10 mouse cellular contexts compared by ENCODE assay signal in genomic region chr3:100932077-100932944, GRCm38 (mm10). TPM values are rescaled to one million over a fixed set of nuclear protein-coding genes. Genes with fewer than 3 reads are reported as not detected.
DNase-seq lines count a peak whose midpoint lies in the region; ATAC-seq and TF ChIP-seq lines count a peak whose summit lies in the region.
"Had no signal": no experiment of that assay in that cellular context is flagged by ENCODE, and none has a peak within 500 bp of the region (broad histone marks: within the 10 kb centered on the region; RNA-seq: fewer than 3 reads in every experiment).

No protein-coding gene starts in this region.

- no peak overlapping the region for H3K4me2 ChIP-seq in hindbrain, postnatal 0 days (ENCODE audit: low read depth, low read length)
- no peak overlapping the region for H3K4me2 ChIP-seq in hindbrain, embryonic 12.5 days (replicated peaks)
- H3K4me2 ChIP-seq in forebrain, embryonic 11.5 days (ENCODE audit: low read depth, low read length, severe bottlenecking), result no peak overlapping the region

- no peak overlapping the region for H3K27ac ChIP-seq in hindbrain, postnatal 0 days
- H3K27ac ChIP-seq in hindbrain, embryonic 12.5 days, result no peak overlapping the region
- H3K27ac ChIP-seq in MEL (ENCODE audit: control insufficient read depth, low read depth, low read length), result no peak overlapping the region
- H3K27ac ChIP-seq in forebrain, embryonic 11.5 days (ENCODE audit: low read depth, low read length), result no peak overlapping the region
- H3K27ac ChIP-seq: forebrain, embryonic 10.5 days had no signal

- H3K4me1 ChIP-seq in hindbrain, postnatal 0 days (ENCODE audit: insufficient read depth, low read length), result no peaks in the 10 kb centered on the region
- H3K4me1 ChIP-seq in hindbrain, embryonic 12.5 days, result no peaks in the 10 kb centered on the region
- H3K4me1 ChIP-seq in MEL (ENCODE audit: control insufficient read depth in 1 of 2, insufficient read depth in 2 of 2, low read length in 2 of 2), result peaks cover 0 to 3% of the 10 kb centered on the region in 2 experiments; a peak in 1 of 4 replicates
- no peaks in the 10 kb centered on the region for H3K4me1 ChIP-seq in forebrain, embryonic 11.5 days (replicated peaks; ENCODE audit: control insufficient read depth, insufficient read depth, low read length)

- H3K9me3 ChIP-seq in hindbrain, postnatal 0 days (ENCODE audit: low read length), result no peaks in the 10 kb centered on the region
- no peaks in the 10 kb centered on the region for H3K9me3 ChIP-seq in hindbrain, embryonic 12.5 days (replicated peaks)
- H3K9me3 ChIP-seq in MEL (replicated peaks; ENCODE audit: insufficient read depth, low read length), result no peaks in the 10 kb centered on the region
- H3K9me3 ChIP-seq in forebrain, embryonic 11.5 days (ENCODE audit: control insufficient read depth, low read length), result no peaks in the 10 kb centered on the region
- H3K9me3 ChIP-seq: forebrain, embryonic 10.5 days; megakaryocyte, embryonic 14.5 days had no signal

- no peak for TF ChIP-seq POLR2A in MEL (IDR thresholded peaks at IDR 0.05; ENCODE audit: control insufficient read depth in 1 of 2, insufficient read depth in 1 of 2, low read depth in 1 of 2, low read length in 2 of 2, poor library complexity in 1 of 2)

- WGBS in hindbrain, postnatal 0 days, result 71% methylated on average over 11 of the region's 11 CpGs
- WGBS in hindbrain, embryonic 12.5 days, result 74% methylated on average over 11 of the region's 11 CpGs
- 76% methylated on average over 11 of the region's 11 CpGs for WGBS in forebrain, embryonic 11.5 days

- no peak for ATAC-seq in hindbrain, postnatal 0 days
- no peak for ATAC-seq in hindbrain, embryonic 12.5 days (ENCODE audit: low FRiP score)
- ATAC-seq in CD4-positive, CD25-positive, alpha-beta regulatory T cell, adult 4 months, result no peak
- ATAC-seq in forebrain, embryonic 11.5 days (replicated peaks; ENCODE audit: low FRiP score), result no peak

- TF ChIP-seq RAD21 in MEL (IDR thresholded peaks at IDR 0.05; ENCODE audit: low read depth, low read length), result no peak

- peaks cover 22% of the 10 kb centered on the region for H3K36me3 ChIP-seq in hindbrain, postnatal 0 days (ENCODE audit: insufficient read depth, low read length)
- H3K36me3 ChIP-seq in hindbrain, embryonic 12.5 days, result peaks cover 72% of the 10 kb centered on the region
- H3K36me3 ChIP-seq in MEL (ENCODE audit: control insufficient read depth in 1 of 2, insufficient read depth in 2 of 2, low read length in 2 of 2), result peaks cover 0 to 7% of the 10 kb centered on the region in 2 experiments; a peak in 1 of 4 replicates
- no peaks in the 10 kb centered on the region for H3K36me3 ChIP-seq in forebrain, embryonic 11.5 days (ENCODE audit: control insufficient read depth, insufficient read depth, low read length)

- TF ChIP-seq EP300 in MEL (IDR thresholded peaks at IDR 0.05; ENCODE audit: low read depth in 1 of 2, low read length in 2 of 2), result no peak

- no peak overlapping the region for H3K4me3 ChIP-seq in hindbrain, postnatal 0 days (ENCODE audit: low read length)
- no peak overlapping the region for H3K4me3 ChIP-seq in hindbrain, embryonic 12.5 days
- no peak overlapping the region for H3K4me3 ChIP-seq in MEL (ENCODE audit: control insufficient read depth in 1 of 2, insufficient read depth in 1 of 2, low read depth in 2 of 2, low read length in 2 of 2)
- H3K4me3 ChIP-seq in forebrain, embryonic 11.5 days (ENCODE audit: low read depth, low read length), result no peak overlapping the region
- H3K4me3 ChIP-seq: forebrain, embryonic 10.5 days; megakaryocyte, embryonic 14.5 days had no signal

- DNase-seq in hindbrain, postnatal 0 days (ENCODE audit: low spot score), result no peak
- peak; percentile 47 for DNase-seq in B cell, adult 2 months
- DNase-seq in MEL (ENCODE audit: low read depth, low spot score), result peak; percentile 46
- peak; percentile 41 for DNase-seq in lung, postnatal 10 days
- DNase-seq in forebrain, embryonic 11.5 days (ENCODE audit: low spot score), result no peak
- no peak for DNase-seq in gastrocnemius, adult 8-10 months (ENCODE audit: low spot score in 2 of 2)

- H3K9ac ChIP-seq in hindbrain, postnatal 0 days (replicated peaks; ENCODE audit: low read length), result no peak overlapping the region
- no peak overlapping the region for H3K9ac ChIP-seq in hindbrain, embryonic 12.5 days
- no peak overlapping the region for H3K9ac ChIP-seq in MEL (ENCODE audit: control insufficient read depth, low read depth, low read length, poor library complexity, severe bottlenecking)
- no peak overlapping the region for H3K9ac ChIP-seq in forebrain, embryonic 11.5 days (ENCODE audit: low read length)

- H3K79me2 ChIP-seq in MEL (ENCODE audit: control insufficient read depth, insufficient read depth, low read length, poor library complexity), result no peaks in the 10 kb centered on the region

- TF ChIP-seq CTCF in hindbrain, postnatal 0 days (IDR thresholded peaks at IDR 0.05; ENCODE audit: low read depth), result peak; percentile 23; the same call in 1 of the 2 replicates
- TF ChIP-seq CTCF in MEL (IDR thresholded peaks at IDR 0.05 in 2 of 3, conservative IDR thresholded peaks at IDR 0.05 in 1 of 3; ENCODE audit: control insufficient read depth in 1 of 3, insufficient read depth in 1 of 3, low read depth in 2 of 3, low read length in 3 of 3, poor library complexity in 1 of 3, severe bottlenecking in 1 of 3), result peak in 1 of 3 experiments; percentile 15; a peak in 1 of 6 replicates

- H3K27me3 ChIP-seq in hindbrain, postnatal 0 days (ENCODE audit: insufficient read depth, low read length), result no peaks in the 10 kb centered on the region
- H3K27me3 ChIP-seq in hindbrain, embryonic 12.5 days, result no peaks in the 10 kb centered on the region
- H3K27me3 ChIP-seq in MEL (ENCODE audit: control insufficient read depth in 1 of 2, insufficient read depth in 2 of 2, low read length in 2 of 2), result no peaks in the 10 kb centered on the region
- H3K27me3 ChIP-seq in forebrain, embryonic 11.5 days (ENCODE audit: control insufficient read depth, insufficient read depth, low read length), result no peaks in the 10 kb centered on the region

TF ChIP-seq in MEL, 35 proteins besides CTCF, POLR2A, EP300 and RAD21:
- TF ChIP-seq USF1 (IDR thresholded peaks at IDR 0.05; ENCODE audit: low read depth, low read length), result 0 out of 2 replicates have a peak, but pooled peaks have one; percentile 26
- TF ChIP-seq MEF2A (IDR thresholded peaks at IDR 0.05; ENCODE audit: extremely low read depth, insufficient replicate concordance, low read depth, low read length, poor library complexity, severe bottlenecking), result no peak
- no peak for TF ChIP-seq MAX (IDR thresholded peaks at IDR 0.05; ENCODE audit: low read length)

RNA-seq across cellular contexts. Expression of gene Trim45, which starts 10.3 kb away (rescaled TPM):
- 9.0 and 9.9 TPM in 2 replicates for total RNA-seq in hindbrain, postnatal 0 days (2014; rRNA removed)
- 5.2 and 5.9 TPM in 2 replicates for polyA plus RNA-seq in hindbrain, postnatal 0 days (2015; fragmentation: Nextera tagmentation; extraction: Ambion mirVana)
- polyA plus RNA-seq in hindbrain, embryonic 12.5 days (2016; fragmentation: Nextera tagmentation; extraction: Ambion mirVana), result 6.6 and 7.8 TPM in 2 replicates
- total RNA-seq in MEL (2012; rRNA removed), result 2.1 and 2.5 TPM in 2 replicates
- polyA plus RNA-seq in MEL (2012; ENCODE audit: insufficient read depth in 1 of 2, insufficient read length in 2 of 2, low read depth in 1 of 2, low replicate concordance in 2 of 2, missing spikeins in 1 of 2), result 1 to 10 TPM in 1 of 2 experiments, not detected in 1; 3.7 TPM
- 1 to 10 TPM in 1 of 2 experiments, under 1 TPM in 1; 0.91 to 2.2 TPM for polyA plus RNA-seq in CD4-positive, CD25-positive, alpha-beta regulatory T cell, adult 4 months (2017; shearing (Covaris generic))
- polyA plus RNA-seq in forebrain, embryonic 11.5 days (2014; fragmentation: Nextera tagmentation; extraction: Ambion mirVana), result 5.0 and 5.9 TPM in 2 replicates
- 1 to 10 TPM; 4.5 to 6.4 (median 5.7) TPM for total RNA-seq in gastrocnemius, adult 8-10 months (2022)

RNA-seq across cellular contexts. Expression of gene Ttf2, which starts 37.2 kb away (rescaled TPM):
- 6.7 and 8.4 TPM in 2 replicates for total RNA-seq in hindbrain, postnatal 0 days (2014; rRNA removed)
- 3.3 and 3.9 TPM in 2 replicates for polyA plus RNA-seq in hindbrain, postnatal 0 days (2015; fragmentation: Nextera tagmentation; extraction: Ambion mirVana)
- polyA plus RNA-seq in hindbrain, embryonic 12.5 days (2016; fragmentation: Nextera tagmentation; extraction: Ambion mirVana), result 15.8 and 16.5 TPM in 2 replicates
- total RNA-seq in MEL (2012; rRNA removed), result 24.6 and 27.7 TPM in 2 replicates
- polyA plus RNA-seq in MEL (2012; ENCODE audit: insufficient read depth in 1 of 2, insufficient read length in 2 of 2, low read depth in 1 of 2, low replicate concordance in 2 of 2, missing spikeins in 1 of 2), result 10 to 100 TPM in 1 of 2 experiments, not detected in 1; 34.4 TPM
- 10 to 100 TPM; 12.8 to 19.0 TPM for polyA plus RNA-seq in CD4-positive, CD25-positive, alpha-beta regulatory T cell, adult 4 months (2017; shearing (Covaris generic))
- 30.2 and 30.8 TPM in 2 replicates for polyA plus RNA-seq in forebrain, embryonic 11.5 days (2014; fragmentation: Nextera tagmentation; extraction: Ambion mirVana)
- 1 to 10 TPM; 2.9 to 4.4 (median 3.3) TPM for total RNA-seq in gastrocnemius, adult 8-10 months (2022)

Comparison
In these comparisons a context has a peak if more than half of its experiments do, and no peak if none do; other contexts are left out.
1. DNase-seq: peak in B cell, adult 2 months (2 of 2), MEL (single experiment) and lung, postnatal 10 days (single experiment); none in hindbrain, postnatal 0 days (single experiment), forebrain, embryonic 11.5 days (single experiment) and gastrocnemius, adult 8-10 months (0 of 2).